Mouse (Mus musculus) Patski (cell line): Measurements from ENCODE around the gene Il27. TPM values are rescaled to one million over a fixed set of nuclear protein-coding genes. Genes with fewer than 3 reads are reported as not detected.

Source experiments
- ATAC-seq: fragments of 100-300 bp; one replicate; pipeline ENCODE4 v1.8.0; 2021
- CTCF ChIA-PET: fragments of 350-600 bp; sonication (Branson Sonifier 250); formaldehyde crosslinking; loops from one replicate; lab custom pipeline; 2022; ENCODE audit warnings: inconsistent platforms; lab: Charles Lee
- POLR2A ChIA-PET: fragments of 350-600 bp; sonication (Branson Sonifier 250); formaldehyde crosslinking; loops from one replicate; lab custom pipeline; 2022; ENCODE audit warnings: antibody characterized with exemption, inconsistent platforms; lab: Charles Lee
- DNase-seq: peaks from one replicate; pipeline ENCODE4 v3.0.0-alpha.2; 2011; ENCODE audit warnings: low read depth, low spot score
- H3K27me3 ChIP-seq: fragments of 371-371 bp; one replicate; pipeline ENCODE4 v1.5.1; 2021
- CTCF ChIP-seq: fragments of 100-300 bp; IDR thresholded peaks from one replicate; pipeline ENCODE4 v1.5.1; 2021
- in situ Hi-C: fragments of 300-500 bp; cut with MboI; formaldehyde crosslinking; loops from 3 replicates; pipeline ENCODE4 v1.11.1; 2018; ENCODE audit warnings: low pct_unique_long_range_greater_than_20kb, mixed read lengths
- polyA plus RNA-seq: library from polyadenylated mRNA; unstranded; gene quantifications from one replicate; pipeline ENCODE4 v1.2.3, GENCODE M21; 2021

The Il27 gene
- polyA plus RNA-seq, 1 experiment from 2014 or later = 0.68 TPM

DNA sequence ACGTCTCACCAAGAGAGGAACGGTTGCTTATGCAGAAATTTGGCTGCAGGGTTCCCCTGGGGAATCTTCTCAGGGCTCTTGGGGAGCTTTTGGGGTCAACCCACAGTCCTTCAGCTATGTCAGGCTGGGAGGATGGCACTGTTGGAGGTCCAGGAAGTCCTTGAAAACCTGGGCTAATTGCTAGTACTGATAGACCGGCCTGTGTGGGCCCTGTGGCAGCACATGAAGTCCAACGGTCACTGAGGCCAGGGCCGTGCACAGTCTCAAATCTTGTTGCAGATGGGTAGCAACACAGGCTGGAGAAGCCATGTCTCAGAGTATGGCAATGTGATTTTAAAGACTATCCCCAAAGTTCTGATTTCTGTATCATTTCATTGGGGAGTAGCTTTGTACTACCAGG lies 13.1 kb upstream of the Il27 start:
- TF ChIP-seq CTCF = no peak
- in situ Hi-C loops = no loop called here
- DNase-seq (no peak), ATAC-seq (no peak)
- ChIA-PET CTCF (interaction anchor here (1.0 to 1.4 kb wide), 5 partner anchors 9 to 46 kb away, joined by 3 to 5 read pairs (median 3); no protein-coding TSS in a partner anchor), POLR2A (interaction anchor here (1.6 kb wide), 1 partner anchor 9 kb away, joined by 5 read pairs; no protein-coding TSS in a partner anchor)
- H3K27me3 ChIP-seq = no peaks in the 10 kb centered on the region

GRCm38 (mm10) chr7:126607064-126607463 lies 12.3 kb upstream of the Il27 start:
- ATAC-seq = no peak
- H3K27me3 ChIP-seq = no peaks in the 10 kb centered on the region
- DNase-seq = no peak
- POLR2A ChIA-PET = interaction anchor here (1.6 kb wide), 1 partner anchor 10 kb away, joined by 5 read pairs; no protein-coding TSS in a partner anchor
- in situ Hi-C loops = no loop called here
- CTCF ChIA-PET = interaction anchor here (1.0 to 1.3 kb wide), 5 partner anchors 10 to 45 kb away, joined by 3 to 4 read pairs (median 3); partner anchors contain the start of gene Apobr
- no peak for TF ChIP-seq CTCF

DNA sequence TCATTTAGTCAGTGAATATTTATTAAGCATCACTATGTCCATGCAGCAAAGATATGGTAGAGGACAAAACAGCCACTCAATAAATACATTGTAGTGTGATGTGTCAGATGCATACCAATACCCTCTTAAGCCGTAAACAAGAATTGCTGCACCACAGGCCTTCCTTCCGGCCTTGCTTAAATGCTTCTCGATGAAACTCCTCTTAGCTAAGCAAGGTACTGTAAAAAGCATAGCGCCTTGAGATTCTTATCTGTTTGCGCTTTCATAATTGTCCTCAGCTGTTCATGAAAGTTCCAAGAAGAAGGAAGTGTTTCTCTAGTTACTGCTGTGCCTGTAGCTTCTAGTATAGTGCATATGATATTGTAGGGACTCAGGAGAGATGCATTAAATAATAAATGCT lies 11.9 kb upstream of the Il27 start:
- no peak for ATAC-seq
- in situ Hi-C loops = no loop called here
- ChIA-PET CTCF (interaction anchor here (1.0 to 1.3 kb wide), 4 partner anchors 10 to 26 kb away, joined by 3 to 4 read pairs (median 3); partner anchors contain the start of gene Apobr), POLR2A (interaction anchor here (1.6 kb wide), 1 partner anchor 10 kb away, joined by 5 read pairs; no protein-coding TSS in a partner anchor)
- no peaks in the 10 kb centered on the region for H3K27me3 ChIP-seq
- TF ChIP-seq CTCF = no peak
- DNase-seq = no peak

DNA sequence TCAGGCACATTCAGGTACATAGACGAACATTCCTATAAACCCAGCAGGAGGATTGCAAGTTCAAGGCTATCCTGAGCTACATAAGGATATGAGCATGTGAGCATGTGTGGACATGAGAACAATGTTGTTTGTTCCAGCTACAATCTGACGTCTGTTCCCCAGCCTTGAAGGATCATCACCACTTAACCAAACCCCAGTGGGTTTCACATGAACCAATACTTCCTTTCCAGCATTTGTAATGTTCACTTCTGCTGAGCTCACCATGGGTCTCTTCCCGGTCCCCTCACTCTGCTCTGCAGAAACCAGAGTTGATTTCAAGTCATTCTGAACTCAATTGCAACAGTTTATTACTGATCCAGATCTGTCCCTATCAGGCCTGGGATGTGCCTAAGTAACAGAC lies 7.9 kb upstream of the Il27 start:
- no peak for ATAC-seq
- in situ Hi-C loops = no loop called here

GRCm38 (mm10) chr7:126601896-126602295 lies 7.2 kb upstream of the Il27 start:
- ChIA-PET CTCF (interaction anchor here (1.3 kb wide), 1 partner anchor 23 kb away, joined by 3 read pairs; no protein-coding TSS in a partner anchor), POLR2A (interaction anchor here (1.8 kb wide), 1 partner anchor 31 kb away, joined by 3 read pairs; no protein-coding TSS in a partner anchor)
- TF ChIP-seq CTCF = no peak
- DNase-seq (no peak), ATAC-seq (no peak)
- no peaks in the 10 kb centered on the region for H3K27me3 ChIP-seq
- in situ Hi-C loops = no loop called here

More for the DNA sequence above, 7.9 kb upstream of the Il27 start:
- ChIA-PET POLR2A (interaction anchor here (1.8 kb wide), 1 partner anchor 31 kb away, joined by 3 read pairs; no protein-coding TSS in a partner anchor), CTCF (interaction anchor here (0.8 kb wide), 1 partner anchor 14 kb away, joined by 3 read pairs; no protein-coding TSS in a partner anchor)
- DNase-seq = no peak
- no peaks in the 10 kb centered on the region for H3K27me3 ChIP-seq
- no peak for TF ChIP-seq CTCF

DNA sequence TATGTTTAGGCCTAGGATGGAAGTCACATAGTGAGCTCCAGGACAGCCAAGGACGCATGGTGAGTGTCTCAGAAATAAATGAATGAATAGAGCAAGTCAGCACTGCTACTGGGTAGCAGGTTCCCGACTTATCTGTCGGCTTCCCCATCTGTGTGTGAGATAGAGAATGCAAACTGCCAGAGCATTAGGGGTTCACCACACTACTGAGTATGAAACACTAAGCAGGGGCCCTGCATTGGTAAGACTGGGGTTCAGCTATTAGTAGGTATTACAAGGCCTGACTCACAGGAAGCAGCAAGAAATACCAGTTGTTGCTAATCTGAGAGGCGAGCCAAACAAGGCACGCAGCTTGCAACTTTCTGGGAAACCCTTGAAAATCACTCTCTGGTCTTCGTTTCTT lies 4.2 kb upstream of the Il27 start:
- DNase-seq (no peak), ATAC-seq (no peak)
- CTCF ChIA-PET = interaction anchor here (1.1 to 1.3 kb wide), 3 partner anchors 9 to 22 kb away, joined by 3 to 5 read pairs (median 3); no protein-coding TSS in a partner anchor
- no peak for TF ChIP-seq CTCF
- POLR2A ChIA-PET = no interaction called here
- no peaks in the 10 kb centered on the region for H3K27me3 ChIP-seq
- in situ Hi-C loops = no loop called here

DNA sequence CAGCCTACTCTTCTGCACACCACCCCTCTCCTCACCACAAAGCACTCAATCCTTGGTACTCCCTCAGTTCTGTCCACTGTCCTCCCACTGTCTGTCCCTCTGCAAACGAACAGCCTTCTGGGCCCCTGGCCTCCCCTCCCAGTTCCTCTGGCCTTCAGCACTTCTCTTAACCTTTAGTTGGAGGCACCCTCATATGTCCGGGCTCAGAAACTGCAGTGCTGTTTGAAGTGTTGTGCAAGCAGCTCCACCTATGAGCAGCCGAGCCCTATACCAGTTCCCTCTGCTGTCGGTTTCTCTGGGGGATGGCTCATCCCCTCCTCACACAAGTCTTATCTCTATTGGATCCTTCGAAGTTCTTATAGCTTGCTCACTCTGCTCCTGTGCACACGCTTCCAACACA lies 1.7 kb upstream of the Il27 start:
- POLR2A ChIA-PET = interaction anchor here (0.5 kb wide), 1 partner anchor 197 kb away, joined by 3 read pairs; no protein-coding TSS in a partner anchor

DNA sequence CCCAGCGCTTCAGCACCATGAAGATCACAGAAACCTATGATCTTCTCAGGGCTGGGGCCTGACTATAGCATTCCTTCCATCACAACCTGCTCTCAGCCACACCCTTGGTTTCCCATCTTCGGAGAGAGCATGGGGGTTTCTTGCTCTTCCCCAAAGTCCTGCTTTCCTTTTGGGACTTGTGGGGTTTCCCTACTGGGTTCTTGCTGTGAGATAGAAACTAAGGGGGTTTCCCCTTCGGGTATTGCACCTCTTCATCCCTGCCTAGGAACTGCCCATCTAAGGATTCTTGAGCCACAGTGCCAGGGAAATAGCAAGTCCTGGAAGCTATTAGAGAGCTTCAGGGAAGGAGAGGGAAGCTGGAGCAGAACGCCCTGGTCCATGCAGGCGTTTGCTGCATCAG lies 1.1 kb upstream of the Il27 start:
- in situ Hi-C loops = no loop called here
- ChIA-PET CTCF (interaction anchor here (1.0 to 1.1 kb wide), 2 partner anchors 14 to 18 kb away, joined by 3 to 4 read pairs; no protein-coding TSS in a partner anchor), POLR2A (interaction anchor here (0.5 kb wide), 1 partner anchor 197 kb away, joined by 3 read pairs; no protein-coding TSS in a partner anchor)
- no peaks in the 10 kb centered on the region for H3K27me3 ChIP-seq
- TF ChIP-seq CTCF = no peak
- DNase-seq (no peak), ATAC-seq (no peak)

More for the DNA sequence above, 1.7 kb upstream of the Il27 start:
- in situ Hi-C loops = no loop called here
- DNase-seq (no peak), ATAC-seq (no peak)
- CTCF ChIA-PET = interaction anchor here (0.8 kb wide), 1 partner anchor 17 kb away, joined by 3 read pairs; no protein-coding TSS in a partner anchor
- H3K27me3 ChIP-seq = no peaks in the 10 kb centered on the region
- TF ChIP-seq CTCF = no peak

DNA sequence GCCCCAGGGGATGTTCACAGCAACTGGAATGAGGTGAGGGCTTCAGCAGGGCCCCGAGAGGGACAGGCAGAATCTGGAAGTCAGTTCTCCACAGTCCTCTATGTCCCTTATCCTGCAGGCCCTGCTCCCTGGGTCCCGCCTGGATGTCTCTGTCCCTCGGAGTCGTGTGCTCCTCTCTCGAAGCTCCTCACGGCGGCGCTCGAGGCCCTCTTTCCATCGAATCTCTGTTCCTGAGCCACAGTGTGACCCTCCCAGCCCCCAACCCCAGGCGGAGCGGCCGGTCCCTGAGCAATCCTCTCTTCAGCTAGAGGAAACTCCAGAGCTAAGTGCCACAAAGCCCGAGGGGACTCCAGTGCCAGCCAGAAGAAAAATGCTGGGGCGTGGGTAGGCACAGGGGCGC lies 7.0 kb downstream of the Il27 start:
- ATAC-seq (no peak), DNase-seq (no peak)
- CTCF ChIA-PET = interaction anchor here (1.1 to 1.9 kb wide), 3 partner anchors 18 to 49 kb away, joined by 3 to 5 read pairs (median 4); no protein-coding TSS in a partner anchor
- POLR2A ChIA-PET = no interaction called here
- TF ChIP-seq CTCF = no peak
- in situ Hi-C loops = no loop called here
- no peaks in the 10 kb centered on the region for H3K27me3 ChIP-seq

DNA sequence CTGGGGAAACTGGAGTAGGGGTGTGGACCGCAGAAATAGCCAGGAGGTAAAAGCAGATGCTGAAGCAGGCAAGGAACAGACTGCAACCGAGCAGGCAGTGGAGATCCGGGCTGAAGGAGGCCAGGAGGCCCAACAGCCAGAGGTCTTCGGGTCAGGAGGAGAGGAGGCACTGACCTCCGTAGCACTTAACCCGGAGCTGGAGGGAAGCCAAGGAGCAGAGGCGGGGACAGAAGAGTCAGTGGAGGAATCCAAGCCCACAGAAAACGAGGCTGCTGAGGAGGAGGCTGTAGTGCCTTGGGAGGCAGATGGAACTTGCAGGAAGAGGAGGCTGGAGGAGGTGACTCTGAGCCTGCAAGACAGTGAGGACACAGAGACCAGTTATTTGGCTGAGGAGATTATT lies 7.9 kb downstream of the Il27 start:
- ChIA-PET POLR2A (no interaction called here), CTCF (interaction anchor here (0.8 to 1.9 kb wide), 4 partner anchors 8 to 51 kb away, joined by 3 to 5 read pairs (median 4); partner anchors contain the start of gene Il27)
- no peaks in the 10 kb centered on the region for H3K27me3 ChIP-seq
- TF ChIP-seq CTCF = no peak
- in situ Hi-C loops = no loop called here
- DNase-seq (no peak), ATAC-seq (no peak)

GRCm38 (mm10) chr7:126585717-126586116 lies 9.0 kb downstream of the Il27 start, which contains the start of gene Cln3:
Gene Cln3 (minus strand): TSS chr7:126585817.
- no peak for ATAC-seq
- no peak for DNase-seq
- in situ Hi-C loops = no loop called here
- TF ChIP-seq CTCF = no peak
- H3K27me3 ChIP-seq = no peaks in the 10 kb centered on the region
- POLR2A ChIA-PET = no interaction called here
- CTCF ChIA-PET = interaction anchor here (0.7 to 1.9 kb wide), 3 partner anchors 13 to 108 kb away, joined by 3 to 5 read pairs (median 4); no protein-coding TSS in a partner anchor
